Mouse (Mus musculus): ENCODE measurements around the gene Adcy7.

DNA sequence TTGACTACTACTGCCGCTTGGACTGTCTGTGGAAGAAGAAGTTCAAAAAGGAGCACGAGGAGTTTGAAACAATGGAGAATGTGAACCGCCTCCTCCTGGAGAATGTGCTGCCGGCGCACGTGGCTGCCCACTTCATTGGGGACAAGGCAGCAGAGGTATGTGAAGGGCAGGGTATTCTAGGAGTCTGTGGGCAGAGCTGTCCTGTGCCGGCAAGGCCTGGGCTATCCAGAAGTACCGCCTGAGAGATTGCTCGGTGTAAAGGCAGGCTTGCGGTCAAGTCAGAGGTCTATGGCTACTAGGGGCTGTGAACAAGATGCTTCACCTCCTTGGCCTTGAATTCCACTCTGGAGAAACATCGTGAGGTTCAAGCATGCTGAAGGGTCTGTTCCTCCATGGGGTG lies 52.6 kb downstream of the Adcy7 start:
- no peak for TF ChIP-seq POLR2A (IDR thresholded peaks at IDR 0.05; ENCODE audit: insufficient read depth, low read length)
- TF ChIP-seq CTCF (IDR thresholded peaks at IDR 0.05; ENCODE audit: low read depth, low read length), result no peak
- TF ChIP-seq EP300 (IDR thresholded peaks at IDR 0.05; ENCODE audit: insufficient read depth, low read depth, low read length), result no peak
